Mouse (Mus musculus) c-Kit-positive CD71-negative TER-119-negative erythroid progenitor cells, embryonic 14.5 days (primary cell): ENCODE measurements around the gene Pla2g3.

ENCODE experiments used
- DNase-seq: peaks from one replicate; pipeline ENCODE4 v3.0.0-alpha.2; 2013; ENCODE audit warnings: low read depth

Gene Pla2g3

GRCm38 (mm10) chr11:3494857-3495256, 6.8 kb downstream of the Pla2g3 start:
- no peak for DNase-seq

GRCm38 (mm10) chr11:3495496-3495895, 7.4 kb downstream of the Pla2g3 start:
- DNase-seq = no peak

- DNase-seq = no peak
Observed at GRCm38 (mm10) chr11:3496756-3497155, 8.7 kb downstream of the Pla2g3 start.

- DNase-seq = no peak
Observed at GRCm38 (mm10) chr11:3497296-3497695, 9.2 kb downstream of the Pla2g3 start.

GRCm38 (mm10) chr11:3502057-3502456, 14.0 kb downstream of the Pla2g3 start:
- DNase-seq = no peak

GRCm38 (mm10) chr11:3502459-3503072, 14.5 kb downstream of the Pla2g3 start:
- no peak for DNase-seq

GRCm38 (mm10) chr11:3503755-3504693, 15.9 kb downstream of the Pla2g3 start:
- no peak for DNase-seq

GRCm38 (mm10) chr11:3508226-3508625, 20.1 kb downstream of the Pla2g3 start:
- no peak for DNase-seq

- DNase-seq = no peak
Observed at GRCm38 (mm10) chr11:3509181-3510085, 21.3 kb downstream of the Pla2g3 start.

- no peak for DNase-seq
Observed at GRCm38 (mm10) chr11:3510321-3510720, 22.2 kb downstream of the Pla2g3 start.

GRCm38 (mm10) chr11:3513291-3513690, 25.2 kb downstream of the Pla2g3 start:
- no peak for DNase-seq

GRCm38 (mm10) chr11:3514529-3515054, 26.5 kb downstream of the Pla2g3 start, which contains the start of gene Selenom:
Selenom (plus strand) TSS chr11:3514684.
- peak; percentile 79 for DNase-seq

GRCm38 (mm10) chr11:3515216-3515615, 27.1 kb downstream of the Pla2g3 start:
- DNase-seq = no peak

- no peak for DNase-seq
Observed at GRCm38 (mm10) chr11:3515637-3516036, 27.6 kb downstream of the Pla2g3 start.

- DNase-seq = no peak
Observed at GRCm38 (mm10) chr11:3516121-3516520, 28.0 kb downstream of the Pla2g3 start.

GRCm38 (mm10) chr11:3516859-3517845, 29.1 kb downstream of the Pla2g3 start:
- no peak for DNase-seq

- no peak for DNase-seq
Observed at GRCm38 (mm10) chr11:3517846-3518732, 30.0 kb downstream of the Pla2g3 start.

GRCm38 (mm10) chr11:3519051-3519726, 31.1 kb downstream of the Pla2g3 start:
- no peak for DNase-seq
